Comparison of ENCODE assay signal across 14 mouse cellular contexts in the genomic region with DNA sequence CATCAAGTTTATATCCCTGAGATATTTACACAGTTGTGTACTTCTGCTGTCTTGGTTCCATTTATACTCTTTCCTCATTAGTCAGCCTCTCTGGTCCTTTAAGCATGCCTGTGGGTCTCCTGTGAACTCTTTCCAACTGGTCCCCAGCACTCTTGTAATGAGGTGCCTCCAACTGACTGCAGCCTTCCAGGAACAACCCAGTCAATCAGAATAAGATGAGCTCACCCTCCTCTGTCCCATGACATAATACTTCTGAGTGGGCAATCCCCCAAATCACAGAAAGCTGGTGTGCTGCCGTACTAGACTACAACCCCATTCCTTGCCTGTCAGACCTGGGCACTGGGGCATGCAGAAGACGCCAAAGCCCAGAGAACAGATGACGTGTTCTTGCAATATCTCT.
"Had no signal": no experiment of that assay in that cellular context is flagged by ENCODE, and none has a peak within 500 bp of the region (broad histone marks: within the 10 kb centered on the region; RNA-seq: fewer than 3 reads in every experiment).

No protein-coding gene starts in this region.

- H3K4me2 ChIP-seq: limb, embryonic 12.5 days; liver, embryonic 13.5 days; neural tube, embryonic 15.5 days had no signal

- H3K9ac ChIP-seq: limb, embryonic 12.5 days; liver, embryonic 13.5 days; liver, postnatal 0 days; neural tube, embryonic 15.5 days had no signal

- H3K4me3 ChIP-seq: limb, embryonic 12.5 days; liver, embryonic 13.5 days; midbrain, embryonic 10.5 days; myocyte; neural tube, embryonic 15.5 days had no signal

- H3K4me1 ChIP-seq: limb, embryonic 12.5 days; midbrain, embryonic 10.5 days; neural tube, embryonic 15.5 days had no signal

- H3K9me3 ChIP-seq: limb, embryonic 12.5 days; liver, embryonic 13.5 days; midbrain, embryonic 10.5 days; neural tube, embryonic 15.5 days had no signal

- H3K27ac ChIP-seq: limb, embryonic 12.5 days; liver, embryonic 13.5 days; midbrain, embryonic 10.5 days; neural tube, embryonic 15.5 days; stomach, postnatal 0 days had no signal

- DNase-seq: kidney, postnatal 14 days; layer of hippocampus, postnatal 36 days; liver; liver, embryonic 13.5 days; liver, postnatal 0 days; midbrain, embryonic 14.5 days; thymus, postnatal 14 days had no signal

- H3K27me3 ChIP-seq: limb, embryonic 12.5 days; liver, embryonic 13.5 days; neural tube, embryonic 15.5 days had no signal

- ATAC-seq: inflammation-experienced regulatory T-cells, adult 6 months; intestine, postnatal 0 days; liver, postnatal 0 days had no signal
